Mouse (Mus musculus): ENCODE data around the gene Nup205. TPM values are rescaled to one million over a fixed set of nuclear protein-coding genes. Genes with fewer than 3 reads are reported as not detected.
A peak's percentile ranks its signal among the peaks of the same experiment; 100 is the strongest.
"Not testable (repeated sequence)": the region's sequence is repeated elsewhere in the genome, so short reads cannot be mapped to it uniquely, and the experiment has no call there.

The Nup205 gene
- polyA plus RNA-seq (2015; fragmentation: Nextera tagmentation; extraction: Ambion mirVana), result 29.2 and 29.9 TPM in 2 replicates

GRCm38 (mm10) chr6:35176979-35177649 is at the start of gene Nup205:
Gene Nup205, plus strand, starts transcription at chr6:35177421.
- H3K9ac ChIP-seq, result peak within 1 kb of the TSS; percentile 84
- peak within 1 kb of the TSS; percentile 93 for H3K27ac ChIP-seq
- H3K4me3 ChIP-seq (replicated peaks), result peak within 1 kb of the TSS; percentile 70
- 3% methylated on average over 34 of the region's 34 CpGs for WGBS
- ATAC-seq (ENCODE audit: insufficient read depth, low FRiP score, low read depth), result peak; percentile 89
- peak within 1 kb of the TSS; percentile 63 for H3K4me2 ChIP-seq
- H3K9me3 ChIP-seq, result no peaks in the 10 kb centered on the region
- no peaks in the 10 kb centered on the region for H3K27me3 ChIP-seq (replicated peaks)
- peaks cover 4% of the 10 kb centered on the region; the same call in 1 of the 2 replicates for H3K4me1 ChIP-seq
- no peaks in the 10 kb centered on the region for H3K36me3 ChIP-seq

- no peaks in the 10 kb centered on the region for H3K27me3 ChIP-seq (replicated peaks)
- under 1% methylated on average over 11 of the region's 11 CpGs for WGBS
- ATAC-seq (ENCODE audit: insufficient read depth, low FRiP score, low read depth), result no peak
- H3K4me2 ChIP-seq, result peak overlapping the region; percentile 90
- H3K9ac ChIP-seq, result peak overlapping the region; percentile 86
- H3K4me1 ChIP-seq, result peaks cover 11% of the 10 kb centered on the region; the same call in 1 of the 2 replicates
- peak overlapping the region; percentile 94 for H3K27ac ChIP-seq
- H3K4me3 ChIP-seq (replicated peaks), result peak overlapping the region; percentile 83
- no peaks in the 10 kb centered on the region for H3K9me3 ChIP-seq
- H3K36me3 ChIP-seq, result no peaks in the 10 kb centered on the region
Observed at GRCm38 (mm10) chr6:35132806-35133205, 44.4 kb upstream of the Nup205 start.

- Histone ChIP-seq H3K4me2 (peak overlapping the region; percentile 90), H3K27ac (peak overlapping the region; percentile 94), H3K36me3 (no peaks in the 10 kb centered on the region), H3K27me3 (replicated peaks) (no peaks in the 10 kb centered on the region), H3K9ac (peak overlapping the region; percentile 86), H3K9me3 (no peaks in the 10 kb centered on the region), H3K4me3 (replicated peaks) (peak overlapping the region; percentile 83), H3K4me1 (peaks cover 11% of the 10 kb centered on the region; the same call in 1 of the 2 replicates)
- ATAC-seq (ENCODE audit: insufficient read depth, low FRiP score, low read depth), result peak; percentile 89
- WGBS, result under 1% methylated on average over 22 of the region's 25 CpGs
Observed at GRCm38 (mm10) chr6:35133246-35133578, 44.0 kb upstream of the Nup205 start.

- Histone ChIP-seq H3K4me1 (peaks cover 11% of the 10 kb centered on the region; the same call in 1 of the 2 replicates), H3K4me2 (peak within 1 kb of the TSS; percentile 90), H3K9me3 (no peaks in the 10 kb centered on the region), H3K27ac (peak within 1 kb of the TSS; percentile 94), H3K27me3 (replicated peaks) (no peaks in the 10 kb centered on the region), H3K36me3 (no peaks in the 10 kb centered on the region), H3K9ac (peak within 1 kb of the TSS; percentile 86), H3K4me3 (replicated peaks) (peak within 1 kb of the TSS; percentile 83)
- peak; percentile 99 for ATAC-seq (ENCODE audit: insufficient read depth, low FRiP score, low read depth)
- WGBS, result under 1% methylated on average over 55 of the region's 55 CpGs
Observed at GRCm38 (mm10) chr6:35133579-35134488, 43.4 kb upstream of the Nup205 start, which contains the start of gene Cnot4. Gene Cnot4, minus strand, starts transcription at chr6:35133724.

GRCm38 (mm10) chr6:35134844-35135243 is 42.4 kb upstream of the Nup205 start:
- H3K4me2 ChIP-seq, result peak overlapping the region; percentile 80
- H3K27me3 ChIP-seq (replicated peaks), result no peaks in the 10 kb centered on the region
- no peak for ATAC-seq (ENCODE audit: insufficient read depth, low FRiP score, low read depth)
- H3K4me1 ChIP-seq, result peaks cover 11% of the 10 kb centered on the region; the same call in 1 of the 2 replicates
- H3K9ac ChIP-seq, result no peak overlapping the region
- H3K9me3 ChIP-seq, result no peaks in the 10 kb centered on the region
- no peak overlapping the region for H3K27ac ChIP-seq
- peak overlapping the region; percentile 83; the same call in 1 of the 2 replicates for H3K4me3 ChIP-seq (replicated peaks)
- no peaks in the 10 kb centered on the region for H3K36me3 ChIP-seq
- 57% methylated on average over 2 of the region's 2 CpGs for WGBS

GRCm38 (mm10) chr6:35140351-35140750 is 36.9 kb upstream of the Nup205 start:
- Histone ChIP-seq H3K9ac (no peak overlapping the region), H3K27ac (no peak overlapping the region), H3K9me3 (no peaks in the 10 kb centered on the region), H3K36me3 (no peaks in the 10 kb centered on the region), H3K4me2 (no peak overlapping the region), H3K4me1 (no peaks in the 10 kb centered on the region), H3K4me3 (replicated peaks) (no peak overlapping the region), H3K27me3 (replicated peaks) (no peaks in the 10 kb centered on the region)
- no peak for ATAC-seq (ENCODE audit: insufficient read depth, low FRiP score, low read depth)
- WGBS, result 92% methylated on average over 1 of the region's 1 CpGs

GRCm38 (mm10) chr6:35145569-35145968 is 31.7 kb upstream of the Nup205 start:
- no peaks in the 10 kb centered on the region for H3K4me1 ChIP-seq
- 78% methylated on average over 2 of the region's 2 CpGs for WGBS
- no peak for ATAC-seq (ENCODE audit: insufficient read depth, low FRiP score, low read depth)

GRCm38 (mm10) chr6:35147726-35148422 is 29.3 kb upstream of the Nup205 start:
- Histone ChIP-seq H3K4me1 (no peaks in the 10 kb centered on the region), H3K9me3 (no peaks in the 10 kb centered on the region), H3K27ac (no peak overlapping the region), H3K27me3 (replicated peaks) (no peaks in the 10 kb centered on the region), H3K4me3 (replicated peaks) (no peak overlapping the region), H3K9ac (no peak overlapping the region), H3K36me3 (no peaks in the 10 kb centered on the region), H3K4me2 (no peak overlapping the region)
- ATAC-seq (ENCODE audit: insufficient read depth, low FRiP score, low read depth), result no peak
- 72% methylated on average over 3 of the region's 3 CpGs for WGBS

More at GRCm38 (mm10) chr6:35145569-35145968, 31.7 kb upstream of the Nup205 start:
- H3K27ac ChIP-seq, result no peak overlapping the region
- no peak overlapping the region for H3K4me3 ChIP-seq (replicated peaks)
- H3K4me2 ChIP-seq, result no peak overlapping the region
- no peaks in the 10 kb centered on the region for H3K9me3 ChIP-seq
- H3K9ac ChIP-seq, result no peak overlapping the region
- H3K27me3 ChIP-seq (replicated peaks), result no peaks in the 10 kb centered on the region
- no peaks in the 10 kb centered on the region for H3K36me3 ChIP-seq

- H3K27me3 ChIP-seq (replicated peaks), result no peaks in the 10 kb centered on the region
- no peaks in the 10 kb centered on the region for H3K9me3 ChIP-seq
- H3K27ac ChIP-seq, result no peak overlapping the region
- no peaks in the 10 kb centered on the region for H3K36me3 ChIP-seq
- H3K4me2 ChIP-seq, result no peak overlapping the region
- H3K9ac ChIP-seq, result no peak overlapping the region
- no peak overlapping the region for H3K4me3 ChIP-seq (replicated peaks)
- no peak for ATAC-seq (ENCODE audit: insufficient read depth, low FRiP score, low read depth)
- H3K4me1 ChIP-seq, result no peaks in the 10 kb centered on the region
Observed at GRCm38 (mm10) chr6:35154540-35154939, 22.7 kb upstream of the Nup205 start.

GRCm38 (mm10) chr6:35169250-35169649 is 8.0 kb upstream of the Nup205 start:
- no peak for ATAC-seq (ENCODE audit: insufficient read depth, low FRiP score, low read depth)

GRCm38 (mm10) chr6:35172028-35172427 is 5.2 kb upstream of the Nup205 start:
- H3K9me3 ChIP-seq; H3K4me1 ChIP-seq; ATAC-seq (ENCODE audit: insufficient read depth, low FRiP score, low read depth); H3K9ac ChIP-seq; H3K36me3 ChIP-seq; H3K4me3 ChIP-seq (replicated peaks); H3K27ac ChIP-seq; H3K27me3 ChIP-seq (replicated peaks); H3K4me2 ChIP-seq: not testable (repeated sequence)
- 64% methylated on average over 3 of the region's 3 CpGs for WGBS

More at GRCm38 (mm10) chr6:35169250-35169649, 8.0 kb upstream of the Nup205 start:
- Histone ChIP-seq H3K27ac (no peak overlapping the region), H3K4me3 (replicated peaks) (no peak overlapping the region), H3K36me3 (no peaks in the 10 kb centered on the region), H3K9me3 (no peaks in the 10 kb centered on the region), H3K27me3 (replicated peaks) (no peaks in the 10 kb centered on the region), H3K4me1 (no peaks in the 10 kb centered on the region), H3K9ac (no peak overlapping the region), H3K4me2 (no peak overlapping the region)
- WGBS, result 51% methylated on average over 4 of the region's 4 CpGs

Measured in stomach, embryonic 15.5 days (tissue).